Mouse (Mus musculus): Measurements from ENCODE around the gene Rgs9. TPM values are rescaled to one million over a fixed set of nuclear protein-coding genes. Genes with fewer than 3 reads are reported as not detected.

The Rgs9 gene
- polyA plus RNA-seq, 1 experiment: 4.8 TPM

DNA sequence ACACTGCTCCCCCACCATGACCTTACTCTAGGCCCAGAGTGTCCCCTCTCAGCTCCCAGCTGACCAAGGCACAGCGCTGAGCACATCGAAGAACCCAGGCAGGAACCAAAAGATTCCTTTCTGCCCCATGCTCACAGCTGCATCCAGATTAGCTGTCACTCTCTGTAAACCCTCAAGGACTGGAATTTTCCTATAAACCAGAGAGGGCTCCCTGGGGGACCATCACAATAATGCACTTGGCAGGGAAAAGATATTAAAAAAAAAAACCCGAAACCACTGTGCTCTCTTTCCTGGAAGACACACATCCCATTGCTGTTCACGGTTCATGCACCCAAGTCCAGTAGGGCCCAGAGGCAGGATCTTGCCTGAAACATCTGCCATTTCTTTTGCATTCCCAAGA lies 31.4 kb upstream of the Rgs9 start:
- no peaks in the 10 kb centered on the region for H3K9me3 ChIP-seq (replicated peaks; ENCODE audit: control insufficient read depth, insufficient read depth, low read length, poor library complexity, severe bottlenecking)
- H3K4me1 ChIP-seq (ENCODE audit: control insufficient read depth, insufficient read depth, low read length): no peaks in the 10 kb centered on the region
- no peak for TF ChIP-seq POLR2A (IDR thresholded peaks at IDR 0.05; ENCODE audit: insufficient read depth, low read length)
- no peak for TF ChIP-seq CTCF (IDR thresholded peaks at IDR 0.05; ENCODE audit: low read depth, low read length)
- TF ChIP-seq EP300 (IDR thresholded peaks at IDR 0.05; ENCODE audit: insufficient read depth, low read depth, low read length): no peak
- no peak overlapping the region for H3K9ac ChIP-seq (ENCODE audit: low read depth, poor library complexity, severe bottlenecking)
- no peaks in the 10 kb centered on the region for H3K27me3 ChIP-seq (ENCODE audit: control insufficient read depth, insufficient read depth, low read length, poor library complexity, severe bottlenecking)
- no peak overlapping the region for H3K27ac ChIP-seq (ENCODE audit: insufficient read depth, low read length)
- H3K36me3 ChIP-seq (ENCODE audit: control insufficient read depth, insufficient read depth, low read length, poor library complexity, severe bottlenecking): no peaks in the 10 kb centered on the region
- no peak overlapping the region for H3K4me3 ChIP-seq (ENCODE audit: low read depth, low read length)

GRCm38 (mm10) chr11:109327952-109328351 lies 30.0 kb upstream of the Rgs9 start:
- no peaks in the 10 kb centered on the region for H3K4me1 ChIP-seq (ENCODE audit: control insufficient read depth, insufficient read depth, low read length)
- no peak overlapping the region for H3K9ac ChIP-seq (ENCODE audit: low read depth, poor library complexity, severe bottlenecking)
- TF ChIP-seq EP300 (IDR thresholded peaks at IDR 0.05; ENCODE audit: insufficient read depth, low read depth, low read length) (no peak), CTCF (IDR thresholded peaks at IDR 0.05; ENCODE audit: low read depth, low read length) (no peak), POLR2A (IDR thresholded peaks at IDR 0.05; ENCODE audit: insufficient read depth, low read length) (no peak)
- no peak overlapping the region for H3K27ac ChIP-seq (ENCODE audit: insufficient read depth, low read length)
- H3K27me3 ChIP-seq (ENCODE audit: control insufficient read depth, insufficient read depth, low read length, poor library complexity, severe bottlenecking): no peaks in the 10 kb centered on the region
- H3K36me3 ChIP-seq (ENCODE audit: control insufficient read depth, insufficient read depth, low read length, poor library complexity, severe bottlenecking): no peaks in the 10 kb centered on the region
- H3K4me3 ChIP-seq (ENCODE audit: low read depth, low read length): no peak overlapping the region
- H3K9me3 ChIP-seq (replicated peaks; ENCODE audit: control insufficient read depth, insufficient read depth, low read length, poor library complexity, severe bottlenecking): no peaks in the 10 kb centered on the region

- TF ChIP-seq CTCF (IDR thresholded peaks at IDR 0.05; ENCODE audit: low read depth, low read length) (no peak), EP300 (IDR thresholded peaks at IDR 0.05; ENCODE audit: insufficient read depth, low read depth, low read length) (no peak), POLR2A (IDR thresholded peaks at IDR 0.05; ENCODE audit: insufficient read depth, low read length) (no peak)
- Histone ChIP-seq H3K27ac (ENCODE audit: insufficient read depth, low read length) (no peak overlapping the region), H3K9me3 (replicated peaks; ENCODE audit: control insufficient read depth, insufficient read depth, low read length, poor library complexity, severe bottlenecking) (no peaks in the 10 kb centered on the region), H3K4me3 (ENCODE audit: low read depth, low read length) (no peak overlapping the region), H3K27me3 (ENCODE audit: control insufficient read depth, insufficient read depth, low read length, poor library complexity, severe bottlenecking) (no peaks in the 10 kb centered on the region), H3K36me3 (ENCODE audit: control insufficient read depth, insufficient read depth, low read length, poor library complexity, severe bottlenecking) (no peaks in the 10 kb centered on the region), H3K9ac (ENCODE audit: low read depth, poor library complexity, severe bottlenecking) (no peak overlapping the region), H3K4me1 (ENCODE audit: control insufficient read depth, insufficient read depth, low read length) (no peaks in the 10 kb centered on the region)
These were observed 29.5 kb upstream of the Rgs9 start for GRCm38 (mm10) chr11:109327381-109327780.

- no peaks in the 10 kb centered on the region for H3K4me1 ChIP-seq (ENCODE audit: control insufficient read depth, insufficient read depth, low read length)
- no peaks in the 10 kb centered on the region for H3K9me3 ChIP-seq (replicated peaks; ENCODE audit: control insufficient read depth, insufficient read depth, low read length, poor library complexity, severe bottlenecking)
- no peak for TF ChIP-seq EP300 (IDR thresholded peaks at IDR 0.05; ENCODE audit: insufficient read depth, low read depth, low read length)
- TF ChIP-seq POLR2A (IDR thresholded peaks at IDR 0.05; ENCODE audit: insufficient read depth, low read length): no peak
- no peaks in the 10 kb centered on the region for H3K27me3 ChIP-seq (ENCODE audit: control insufficient read depth, insufficient read depth, low read length, poor library complexity, severe bottlenecking)
- H3K27ac ChIP-seq (ENCODE audit: insufficient read depth, low read length): no peak overlapping the region
- no peak overlapping the region for H3K4me3 ChIP-seq (ENCODE audit: low read depth, low read length)
- H3K9ac ChIP-seq (ENCODE audit: low read depth, poor library complexity, severe bottlenecking): no peak overlapping the region
- no peaks in the 10 kb centered on the region for H3K36me3 ChIP-seq (ENCODE audit: control insufficient read depth, insufficient read depth, low read length, poor library complexity, severe bottlenecking)
These were observed 28.3 kb upstream of the Rgs9 start for GRCm38 (mm10) chr11:109326270-109326669.

DNA sequence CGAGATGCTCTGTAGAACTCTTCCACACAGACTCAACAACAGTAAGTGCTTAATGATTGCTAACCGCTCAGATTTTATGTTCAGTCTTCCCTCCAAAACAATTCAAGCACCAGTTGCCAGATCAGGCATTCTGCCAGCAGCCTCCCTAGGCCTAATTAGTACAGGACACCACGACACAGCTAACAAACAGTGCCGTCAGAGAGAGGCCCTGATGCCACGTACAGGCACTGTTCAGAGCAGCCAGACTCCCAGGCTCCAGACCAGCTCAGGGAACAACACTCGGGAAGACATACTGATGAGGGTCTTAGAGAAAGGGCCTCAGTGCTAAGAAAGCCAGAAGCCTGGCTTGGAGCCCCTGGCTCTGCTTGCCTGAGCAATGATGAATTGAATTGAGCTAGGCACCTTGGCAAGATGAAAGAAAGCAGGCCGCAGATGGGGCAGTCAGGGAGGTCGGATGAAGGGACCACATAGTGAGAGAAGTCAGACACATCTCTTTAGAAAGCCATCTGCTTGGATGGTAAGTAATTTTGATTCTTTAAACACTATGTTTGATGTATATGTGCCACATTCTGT lies 22.5 kb upstream of the Rgs9 start:
- no peak for TF ChIP-seq EP300 (IDR thresholded peaks at IDR 0.05; ENCODE audit: insufficient read depth, low read depth, low read length)
- no peak for TF ChIP-seq CTCF (IDR thresholded peaks at IDR 0.05; ENCODE audit: low read depth, low read length)
- no peak for TF ChIP-seq POLR2A (IDR thresholded peaks at IDR 0.05; ENCODE audit: insufficient read depth, low read length)
- H3K27ac ChIP-seq (ENCODE audit: insufficient read depth, low read length): no peak overlapping the region
- no peak overlapping the region for H3K9ac ChIP-seq (ENCODE audit: low read depth, poor library complexity, severe bottlenecking)
- no peaks in the 10 kb centered on the region for H3K9me3 ChIP-seq (replicated peaks; ENCODE audit: control insufficient read depth, insufficient read depth, low read length, poor library complexity, severe bottlenecking)
- no peak overlapping the region for H3K4me3 ChIP-seq (ENCODE audit: low read depth, low read length)
- no peaks in the 10 kb centered on the region for H3K36me3 ChIP-seq (ENCODE audit: control insufficient read depth, insufficient read depth, low read length, poor library complexity, severe bottlenecking)
- no peaks in the 10 kb centered on the region for H3K4me1 ChIP-seq (ENCODE audit: control insufficient read depth, insufficient read depth, low read length)
- H3K27me3 ChIP-seq (ENCODE audit: control insufficient read depth, insufficient read depth, low read length, poor library complexity, severe bottlenecking): no peaks in the 10 kb centered on the region

DNA sequence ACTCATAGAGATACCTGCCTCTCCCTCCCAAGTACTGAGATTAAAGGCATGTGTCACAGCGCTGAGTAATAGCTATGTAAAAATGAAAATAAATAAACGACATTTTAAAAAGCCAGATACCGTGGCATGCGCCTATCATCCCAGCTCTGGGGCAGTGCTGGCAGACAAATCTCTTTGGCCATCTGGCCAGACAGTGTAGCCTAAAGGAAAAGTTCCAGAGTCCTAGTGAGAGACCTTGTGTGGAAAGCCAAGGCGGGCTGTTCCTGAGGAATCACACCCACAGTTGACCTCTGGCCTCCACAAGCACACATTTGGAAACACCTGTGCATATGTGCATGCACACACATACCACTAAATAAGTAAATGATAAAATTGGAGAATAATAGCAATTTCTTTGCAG lies 22.0 kb upstream of the Rgs9 start:
- no peak overlapping the region for H3K9ac ChIP-seq (ENCODE audit: low read depth, poor library complexity, severe bottlenecking)
- TF ChIP-seq CTCF (IDR thresholded peaks at IDR 0.05; ENCODE audit: low read depth, low read length) (no peak), EP300 (IDR thresholded peaks at IDR 0.05; ENCODE audit: insufficient read depth, low read depth, low read length) (no peak), POLR2A (IDR thresholded peaks at IDR 0.05; ENCODE audit: insufficient read depth, low read length) (no peak)
- no peaks in the 10 kb centered on the region for H3K36me3 ChIP-seq (ENCODE audit: control insufficient read depth, insufficient read depth, low read length, poor library complexity, severe bottlenecking)
- no peak overlapping the region for H3K4me3 ChIP-seq (ENCODE audit: low read depth, low read length)
- no peaks in the 10 kb centered on the region for H3K9me3 ChIP-seq (replicated peaks; ENCODE audit: control insufficient read depth, insufficient read depth, low read length, poor library complexity, severe bottlenecking)
- H3K27me3 ChIP-seq (ENCODE audit: control insufficient read depth, insufficient read depth, low read length, poor library complexity, severe bottlenecking): no peaks in the 10 kb centered on the region
- H3K4me1 ChIP-seq (ENCODE audit: control insufficient read depth, insufficient read depth, low read length): no peaks in the 10 kb centered on the region
- H3K27ac ChIP-seq (ENCODE audit: insufficient read depth, low read length): no peak overlapping the region

Measured in ES-Bruce4 (cell line).